Mouse (Mus musculus): Measurements from ENCODE around the gene Carns1.

DNA sequence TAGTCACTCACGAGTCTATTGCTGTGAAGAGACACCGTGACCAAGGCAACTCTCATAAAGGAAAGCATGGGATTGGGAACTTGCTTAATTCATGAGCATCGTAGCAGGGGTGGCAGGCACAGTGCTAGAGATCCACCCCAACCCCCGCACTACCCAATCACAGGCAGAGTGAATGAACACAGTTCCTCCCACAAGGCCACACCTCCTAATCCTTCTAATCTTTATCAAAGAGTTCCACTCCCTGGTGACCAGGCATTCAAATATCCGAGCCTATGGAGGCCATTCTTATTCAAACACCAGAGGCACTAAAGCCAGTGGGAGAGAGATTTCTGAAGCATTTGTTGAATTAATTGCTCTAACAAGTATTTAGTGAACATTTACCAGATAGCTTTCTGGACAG lies 29.3 kb downstream of the Carns1 start:
- TF ChIP-seq POLR2A (IDR thresholded peaks at IDR 0.05; ENCODE audit: borderline replicate concordance, low read depth, low read length) (no peak), CTCF (IDR thresholded peaks at IDR 0.05; ENCODE audit: low read depth, low read length) (no peak)
